Mouse (Mus musculus) liver, adult 2 months (tissue): ENCODE measurements at regions not wholly inside any gene's neighbourhood (a gene's known extent, or its start where the extent isn't known, plus 50 kb on each side); places are given as distances from the start of the nearest gene placed in this dataset.

ENCODE experiments used
- CTCF ChIP-seq: fragments of 200-500 bp; IDR thresholded peaks from 2 replicates; pipeline ENCODE4 v1.5.1; 2011; ENCODE audit warnings: low read depth, low read length, control low read depth
- POLR2A ChIP-seq: fragments of 200-500 bp; IDR thresholded peaks from 2 replicates; pipeline ENCODE4 v1.6.1; 2011; ENCODE audit warnings: low read length, control low read depth; ENCODE audit not compliant: insufficient read depth; ENCODE audit errors: extremely low read depth

GRCm38 (mm10) chr15:6960753-6961746, 86.3 kb upstream of the Osmr start:
- TF ChIP-seq CTCF (no peak), POLR2A (no peak)
